Mouse (Mus musculus): ENCODE measurements around the gene Rbp3.

Rbp3 gene

GRCm38 (mm10) chr14:33974752-33975151 is 20.9 kb downstream of the Rbp3 start:
- DNase-seq (ENCODE audit: low read depth, low spot score), result no peak

- no peak for DNase-seq (ENCODE audit: low read depth, low spot score)
Measured at GRCm38 (mm10) chr14:33977748-33978147, 23.9 kb downstream of the Rbp3 start.

DNA sequence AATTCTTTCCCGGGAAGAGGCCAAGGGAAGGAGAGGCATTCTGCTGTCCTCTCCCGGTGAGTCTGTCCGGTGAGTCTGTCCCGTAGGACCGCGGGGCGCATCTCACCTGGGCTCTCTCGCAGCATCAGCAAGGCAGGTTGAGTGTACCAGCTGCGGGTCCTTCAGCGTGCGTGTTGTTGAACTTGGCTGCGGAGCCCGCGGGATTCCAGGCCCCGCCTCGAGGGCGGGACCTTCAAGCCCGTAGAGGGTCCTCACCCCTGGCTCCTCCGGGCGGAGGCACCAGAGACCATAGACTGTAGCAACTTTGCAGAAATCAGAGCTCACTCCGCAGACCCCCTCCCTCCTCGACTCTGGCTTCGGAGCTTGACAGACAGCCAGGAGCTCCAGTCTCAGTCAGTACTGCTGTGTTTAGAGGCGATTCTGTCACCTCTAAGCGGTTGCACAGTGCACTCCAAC is 24.8 kb downstream of the Rbp3 start, which contains the start of gene Zfp488:
Gene Zfp488, minus strand, starts transcription at position 161 of the 456 bp plus-strand sequence.
- no peak for DNase-seq (ENCODE audit: low read depth, low spot score)

- no peak for DNase-seq (ENCODE audit: low read depth, low spot score)
Measured at GRCm38 (mm10) chr14:33989201-33989600, 35.4 kb downstream of the Rbp3 start.

DNA sequence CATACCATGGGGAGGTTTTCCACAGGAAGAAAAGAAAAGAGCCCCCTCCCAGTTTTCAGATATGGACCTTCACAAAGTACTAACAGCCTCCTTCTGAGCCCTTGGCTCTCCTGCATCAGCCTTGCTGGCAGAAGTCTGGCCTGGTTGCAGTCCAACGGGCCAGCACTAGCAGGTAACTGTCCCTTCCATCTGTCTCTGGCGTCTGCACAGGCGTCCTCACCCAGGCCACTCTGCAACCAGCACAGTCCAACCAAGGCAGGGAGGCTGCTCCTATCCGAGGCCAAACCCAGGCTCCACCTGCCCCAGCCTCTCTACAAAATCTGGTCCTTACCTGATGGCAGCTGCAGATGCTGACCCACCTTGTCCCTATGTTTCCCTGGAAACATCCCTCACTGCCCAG is 38.2 kb downstream of the Rbp3 start:
- no peak for DNase-seq (ENCODE audit: low read depth, low spot score)

DNA sequence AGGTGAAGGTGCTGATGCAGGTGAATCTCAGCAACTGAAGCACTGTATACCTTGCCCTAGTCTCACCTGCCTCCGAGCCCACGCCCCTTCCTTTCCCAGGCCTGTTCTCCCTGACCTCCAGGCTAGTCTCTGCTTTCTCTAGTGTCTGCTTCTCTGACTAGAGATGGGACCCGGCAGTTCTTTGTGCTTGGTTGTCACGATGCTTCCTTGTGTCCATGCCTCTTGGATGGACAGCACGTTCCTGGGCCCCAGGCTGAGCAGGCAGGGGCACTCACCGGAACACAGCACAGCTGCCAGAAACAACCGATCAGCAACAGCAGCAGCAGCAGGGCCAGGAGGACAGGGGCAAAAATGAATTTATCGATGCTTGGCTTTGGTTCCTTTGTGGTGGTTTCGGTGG is 39.2 kb downstream of the Rbp3 start:
- DNase-seq (ENCODE audit: low read depth, low spot score), result no peak

DNA sequence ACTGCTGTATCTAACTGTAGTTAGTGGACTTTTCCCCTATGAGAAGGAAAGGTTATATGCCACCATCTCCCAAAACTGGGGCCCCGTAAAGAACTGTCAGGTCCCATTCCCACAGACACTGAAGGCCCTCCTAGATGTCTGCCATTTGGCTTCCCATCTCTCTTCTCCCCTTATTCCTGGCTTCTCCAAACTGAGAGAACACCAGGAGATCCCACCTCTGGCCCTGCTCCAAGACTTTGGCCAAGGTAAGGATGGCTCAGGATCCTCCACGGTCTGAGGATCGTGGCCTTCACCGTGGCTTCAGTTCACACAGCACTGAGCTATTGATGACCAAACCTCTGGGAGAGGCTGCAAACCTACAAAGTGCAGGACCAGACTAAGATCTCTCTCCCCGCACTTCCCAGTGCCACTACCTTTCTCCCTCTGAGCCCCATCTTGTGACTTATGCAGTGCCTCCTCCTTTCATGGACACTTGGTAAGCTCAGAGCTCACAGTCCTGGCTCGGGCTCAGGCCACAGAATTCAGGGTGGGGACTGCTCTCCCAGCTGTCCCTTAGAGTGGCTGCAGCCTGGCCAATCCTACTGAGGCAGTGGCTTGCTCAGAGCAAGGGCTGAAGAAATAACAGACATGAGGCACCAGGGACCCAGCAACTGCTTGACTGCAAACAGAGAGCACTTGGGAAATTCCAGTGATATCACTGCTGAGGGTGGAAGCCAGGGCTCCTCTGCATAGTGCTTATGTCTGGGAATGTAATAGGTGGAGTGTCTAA is 39.9 kb downstream of the Rbp3 start:
- DNase-seq (ENCODE audit: low read depth, low spot score), result no peak

DNA sequence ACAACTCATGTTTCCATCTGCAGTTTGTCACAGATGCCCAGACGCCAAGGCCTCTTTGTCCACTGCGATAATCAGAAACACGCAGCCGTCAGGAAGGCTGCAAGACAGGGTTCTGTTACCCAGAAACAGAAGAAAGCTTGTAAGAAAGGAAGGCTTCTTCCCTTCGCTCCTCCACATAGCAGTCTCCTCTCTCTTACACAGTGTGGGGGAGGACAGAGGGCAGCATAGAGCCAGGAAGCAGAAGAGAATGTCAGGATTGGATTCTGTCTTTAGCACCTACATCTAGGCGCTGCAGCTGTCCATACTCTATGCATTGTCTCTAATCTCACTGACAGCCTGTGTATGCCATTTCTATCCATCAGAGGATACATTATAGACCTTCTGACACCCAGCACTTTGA is 43.6 kb downstream of the Rbp3 start:
- no peak for DNase-seq (ENCODE audit: low read depth, low spot score)

DNA sequence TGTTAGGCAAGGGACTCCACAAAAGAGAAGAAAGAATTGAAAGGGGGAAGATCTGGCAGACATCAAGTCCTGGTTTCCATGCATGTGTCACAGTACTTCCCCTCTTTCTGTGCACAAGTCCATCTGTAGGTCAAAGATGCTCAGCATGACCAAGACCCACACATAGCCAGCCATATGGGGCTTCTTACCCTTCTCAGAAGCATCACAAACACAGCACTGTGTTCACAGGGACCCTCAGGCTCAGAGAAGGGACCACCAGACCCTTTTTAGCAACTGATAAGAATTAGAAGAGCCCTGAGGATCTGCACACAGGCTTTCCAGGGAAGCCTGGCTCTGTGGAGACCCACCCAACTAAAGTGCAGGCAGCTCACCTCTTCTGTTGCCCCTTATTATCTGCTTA is 46.3 kb downstream of the Rbp3 start:
- DNase-seq (ENCODE audit: low read depth, low spot score), result no peak

- DNase-seq (ENCODE audit: low read depth, low spot score), result no peak
Measured at GRCm38 (mm10) chr14:34001445-34001844, 47.6 kb downstream of the Rbp3 start.

- no peak for DNase-seq (ENCODE audit: low read depth, low spot score)
Measured at GRCm38 (mm10) chr14:34002358-34002757, 48.6 kb downstream of the Rbp3 start.

All from CD4-positive, CD25-positive, alpha-beta regulatory T cell, adult 2 months (primary cell).